Mouse (Mus musculus) heart, embryonic 14.5 days (tissue): ENCODE measurements around the gene Lypd6b. TPM values are rescaled to one million over a fixed set of nuclear protein-coding genes. Genes with fewer than 3 reads are reported as not detected.
A peak's percentile ranks its signal among the peaks of the same experiment; 100 is the strongest.

Source experiments
- ATAC-seq: fragments of 200-750 bp; cut with Nextera tagmentation; 2 replicates; pipeline ENCODE4 v1.8.0; 2017; ENCODE audit warnings: low read depth, moderate TSS enrichment; ENCODE audit not compliant: insufficient number of reproducible peaks, insufficient read depth, low FRiP score
- H3K27ac ChIP-seq, 2 experiments: fragments of 200-500 bp in 1 of 2; fragments of 300-500 bp in 1 of 2; sonication (generic) in 1 of 2; replicated peaks in 1 of 2; 2 replicates each; pipeline ENCODE4 v1.5.1; 2012 to 2014; ENCODE audit warnings: low read depth in 2 of 2, low read length in 2 of 2, control low read depth in 1 of 2, mild to moderate bottlenecking in 1 of 2, mixed read lengths in 1 of 2; ENCODE audit not compliant: control insufficient read depth in 1 of 2, insufficient read depth in 1 of 2
- H3K27me3 ChIP-seq: fragments of 300-500 bp; sonication (generic); 2 replicates; pipeline ENCODE4 v1.6.1; 2014; ENCODE audit warnings: mild to moderate bottlenecking, low read length, control low read depth; ENCODE audit not compliant: control insufficient read depth, insufficient read depth
- H3K36me3 ChIP-seq: fragments of 300-500 bp; sonication (generic); 2 replicates; pipeline ENCODE4 v1.6.1; 2014; ENCODE audit warnings: mild to moderate bottlenecking, control low read depth, low read length, mixed read lengths; ENCODE audit not compliant: control insufficient read depth, insufficient read depth
- H3K4me1 ChIP-seq, 2 experiments: fragments of 200-500 bp in 1 of 2; fragments of 300-500 bp in 1 of 2; sonication (generic) in 1 of 2; 2 replicates each; pipeline ENCODE4 v1.6.1; 2012 to 2014; ENCODE audit warnings: low read length in 2 of 2, control low read depth in 1 of 2, mixed read lengths in 1 of 2; ENCODE audit not compliant: control insufficient read depth in 2 of 2, insufficient read depth in 2 of 2
- H3K4me2 ChIP-seq: fragments of 300-500 bp; sonication (generic); 2 replicates; pipeline ENCODE4 v1.6.1; 2014; ENCODE audit warnings: mild to moderate bottlenecking, low read length
- H3K4me3 ChIP-seq, 2 experiments: fragments of 200-500 bp in 1 of 2; fragments of 300-500 bp in 1 of 2; sonication (generic) in 1 of 2; 2 replicates each; pipeline ENCODE4 v1.5.1; 2012 to 2014; ENCODE audit warnings: low read length in 2 of 2, mild to moderate bottlenecking in 2 of 2, control low read depth in 1 of 2, low read depth in 1 of 2, moderate library complexity in 1 of 2; ENCODE audit not compliant: control insufficient read depth in 1 of 2, insufficient read depth in 1 of 2
- H3K9ac ChIP-seq: fragments of 300-500 bp; sonication (generic); 2 replicates; pipeline ENCODE4 v1.6.1; 2014; ENCODE audit warnings: mild to moderate bottlenecking, low read length
- H3K9me3 ChIP-seq: fragments of 300-500 bp; sonication (generic); 2 replicates; pipeline ENCODE4 v1.6.1; 2016; ENCODE audit warnings: low read length, control low read depth; ENCODE audit not compliant: control insufficient read depth
- WGBS: fragments of 180-500 bp; shearing (Covaris S2); extraction: QIAGEN DNeasy Blood & Tissue Kit; methylation state at CpG from one replicate; pipeline ENCODE4 v1.1.7; 2014; 5-methylcytosine and 5-hydroxymethylcytosine counted together
- polyA plus RNA-seq: library from polyadenylated mRNA; unstranded; fragments of >200 nt; fragmentation: Nextera tagmentation; extraction: Ambion mirVana; gene quantifications from 2 replicates; pipeline ENCODE4 v1.2.1, GENCODE M21; 2014

The Lypd6b gene
- 2.3 TPM in 2 replicates for polyA plus RNA-seq

GRCm38 (mm10) chr2:49787376-49788050, at the start of gene Lypd6b:
TSS of gene Lypd6b (plus strand) at chr2:49787688.
- peaks cover 11 to 14% of the 10 kb centered on the region in 2 experiments for H3K4me1 ChIP-seq
- peak within 1 kb of the TSS; percentile 73 for H3K9ac ChIP-seq
- H3K36me3 ChIP-seq = no peaks in the 10 kb centered on the region
- no peak for ATAC-seq
- H3K27me3 ChIP-seq = peaks cover 25% of the 10 kb centered on the region
- under 1% methylated on average over 69 of the region's 79 CpGs for WGBS
- peak within 1 kb of the TSS; percentile 100 for H3K4me2 ChIP-seq
- H3K4me3 ChIP-seq = peak within 1 kb of the TSS; percentile 65 to 71
- no peaks in the 10 kb centered on the region for H3K9me3 ChIP-seq
- H3K27ac ChIP-seq = no peak within 1 kb of the TSS

- no peak overlapping the region for H3K4me2 ChIP-seq
- 79% methylated on average over 5 of the region's 5 CpGs for WGBS
- no peak overlapping the region for H3K27ac ChIP-seq
- H3K36me3 ChIP-seq = no peaks in the 10 kb centered on the region
- peaks cover under 1% of the 10 kb centered on the region in 2 experiments; a peak in 1 of 4 replicates for H3K4me1 ChIP-seq
- H3K4me3 ChIP-seq = no peak overlapping the region
- H3K9me3 ChIP-seq = no peaks in the 10 kb centered on the region
- H3K27me3 ChIP-seq = no peaks in the 10 kb centered on the region
- no peak for ATAC-seq
- H3K9ac ChIP-seq = no peak overlapping the region
Observed at GRCm38 (mm10) chr2:49739046-49739445, 48.4 kb upstream of the Lypd6b start.

GRCm38 (mm10) chr2:49741026-49741425, 46.5 kb upstream of the Lypd6b start:
- H3K4me3 ChIP-seq = no peak overlapping the region
- 62% methylated on average over 6 of the region's 6 CpGs for WGBS

GRCm38 (mm10) chr2:49741895-49742734, 45.4 kb upstream of the Lypd6b start:
- no peak overlapping the region for H3K4me3 ChIP-seq
- H3K27me3 ChIP-seq = no peaks in the 10 kb centered on the region
- H3K4me1 ChIP-seq = peaks cover 15 to 19% of the 10 kb centered on the region in 2 experiments
- no peak overlapping the region for H3K9ac ChIP-seq
- H3K27ac ChIP-seq = no peak overlapping the region
- H3K4me2 ChIP-seq = no peak overlapping the region
- 67% methylated on average over 16 of the region's 16 CpGs for WGBS
- no peaks in the 10 kb centered on the region for H3K9me3 ChIP-seq
- H3K36me3 ChIP-seq = no peaks in the 10 kb centered on the region
- no peak for ATAC-seq

More at GRCm38 (mm10) chr2:49741026-49741425, 46.5 kb upstream of the Lypd6b start:
- Histone ChIP-seq H3K36me3 (no peaks in the 10 kb centered on the region), H3K4me2 (no peak overlapping the region), H3K27ac (no peak overlapping the region), H3K4me1 (peaks cover 15 to 19% of the 10 kb centered on the region in 2 experiments), H3K9me3 (no peaks in the 10 kb centered on the region), H3K9ac (no peak overlapping the region), H3K27me3 (no peaks in the 10 kb centered on the region)
- no peak for ATAC-seq

GRCm38 (mm10) chr2:49742919-49743318, 44.6 kb upstream of the Lypd6b start:
- ATAC-seq = no peak
- H3K9me3 ChIP-seq = no peaks in the 10 kb centered on the region
- no peaks in the 10 kb centered on the region for H3K27me3 ChIP-seq
- H3K27ac ChIP-seq = no peak overlapping the region
- H3K9ac ChIP-seq = no peak overlapping the region
- 83% methylated on average over 4 of the region's 4 CpGs for WGBS
- no peaks in the 10 kb centered on the region for H3K36me3 ChIP-seq
- H3K4me2 ChIP-seq = no peak overlapping the region
- no peak overlapping the region for H3K4me3 ChIP-seq
- peaks cover 16 to 19% of the 10 kb centered on the region in 2 experiments for H3K4me1 ChIP-seq

- no peak overlapping the region for H3K4me3 ChIP-seq
- 83% methylated on average over 6 of the region's 6 CpGs for whole genome bisulfite sequencing
- no peaks in the 10 kb centered on the region for H3K27me3 ChIP-seq
- no peak overlapping the region for H3K4me2 ChIP-seq
- no peak for ATAC-seq
- H3K36me3 ChIP-seq = no peaks in the 10 kb centered on the region
- H3K9ac ChIP-seq = no peak overlapping the region
- H3K4me1 ChIP-seq = peaks cover 16 to 19% of the 10 kb centered on the region in 2 experiments
- H3K27ac ChIP-seq = no peak overlapping the region
- H3K9me3 ChIP-seq = no peaks in the 10 kb centered on the region
Observed at GRCm38 (mm10) chr2:49743775-49744174, 43.7 kb upstream of the Lypd6b start.

GRCm38 (mm10) chr2:49744251-49745093, 43.0 kb upstream of the Lypd6b start:
- Histone ChIP-seq H3K4me2 (peak overlapping the region; percentile 44), H3K36me3 (no peaks in the 10 kb centered on the region), H3K27ac (no peak overlapping the region), H3K9me3 (no peaks in the 10 kb centered on the region), H3K9ac (no peak overlapping the region), H3K27me3 (no peaks in the 10 kb centered on the region), H3K4me3 (no peak overlapping the region), H3K4me1 (peaks cover 16 to 19% of the 10 kb centered on the region in 2 experiments)
- ATAC-seq = no peak
- WGBS = 45% methylated on average over 11 of the region's 11 CpGs
